Mouse (Mus musculus): ENCODE measurements around the gene Lzic. TPM values are rescaled to one million over a fixed set of nuclear protein-coding genes. Genes with fewer than 3 reads are reported as not detected.
"Not testable (repeated sequence)": the region's sequence is repeated elsewhere in the genome, so short reads cannot be mapped to it uniquely, and the experiment has no call there.

Gene Lzic
- polyA plus RNA-seq, 1 experiment from 2014 or later, result 39.8 TPM

- not testable (repeated sequence) for H3K4me1 ChIP-seq (ENCODE audit: control insufficient read depth in 2 of 2, insufficient read depth in 2 of 2, low read length in 2 of 2); H3K27me3 ChIP-seq (ENCODE audit: control insufficient read depth, insufficient read depth, low read length); H3K36me3 ChIP-seq (ENCODE audit: control insufficient read depth, insufficient read depth, low read length); H3K27ac ChIP-seq (replicated peaks in 1 of 2; ENCODE audit: control insufficient read depth in 1 of 2, insufficient read depth in 1 of 2, low read depth in 2 of 2, low read length in 2 of 2); ATAC-seq (ENCODE audit: insufficient number of reproducible peaks, insufficient read depth, low FRiP score, low read depth); H3K9me3 ChIP-seq (ENCODE audit: control insufficient read depth, low read length); H3K9ac ChIP-seq (ENCODE audit: low read length); H3K4me3 ChIP-seq (ENCODE audit: control insufficient read depth in 1 of 2, insufficient read depth in 1 of 2, low read depth in 1 of 2, low read length in 2 of 2); H3K4me2 ChIP-seq (ENCODE audit: low read length)
- 92% methylated on average over 2 of the region's 2 CpGs for WGBS
Observed at GRCm38 (mm10) chr4:149460475-149460874, 24.6 kb upstream of the Lzic start.

GRCm38 (mm10) chr4:149461579-149462304 lies 23.3 kb upstream of the Lzic start:
- Histone ChIP-seq H3K9me3 (ENCODE audit: control insufficient read depth, low read length) (no peaks in the 10 kb centered on the region), H3K27me3 (ENCODE audit: control insufficient read depth, insufficient read depth, low read length) (no peaks in the 10 kb centered on the region), H3K4me3 (ENCODE audit: control insufficient read depth in 1 of 2, insufficient read depth in 1 of 2, low read depth in 1 of 2, low read length in 2 of 2) (no peak overlapping the region), H3K4me1 (ENCODE audit: control insufficient read depth in 2 of 2, insufficient read depth in 2 of 2, low read length in 2 of 2) (peaks cover 0 to 6% of the 10 kb centered on the region in 2 experiments; a peak in 3 of 4 replicates), H3K27ac (replicated peaks in 1 of 2; ENCODE audit: control insufficient read depth in 1 of 2, insufficient read depth in 1 of 2, low read depth in 2 of 2, low read length in 2 of 2) (no peak overlapping the region), H3K9ac (ENCODE audit: low read length) (no peak overlapping the region), H3K4me2 (ENCODE audit: low read length) (no peak overlapping the region), H3K36me3 (ENCODE audit: control insufficient read depth, insufficient read depth, low read length) (no peaks in the 10 kb centered on the region)
- ATAC-seq (ENCODE audit: insufficient number of reproducible peaks, insufficient read depth, low FRiP score, low read depth), result no peak
- 52% methylated on average over 4 of the region's 7 CpGs for WGBS

- Histone ChIP-seq H3K27me3 (ENCODE audit: control insufficient read depth, insufficient read depth, low read length) (no peaks in the 10 kb centered on the region), H3K27ac (replicated peaks in 1 of 2; ENCODE audit: control insufficient read depth in 1 of 2, insufficient read depth in 1 of 2, low read depth in 2 of 2, low read length in 2 of 2) (no peak overlapping the region), H3K4me2 (ENCODE audit: low read length) (no peak overlapping the region), H3K4me1 (ENCODE audit: control insufficient read depth in 2 of 2, insufficient read depth in 2 of 2, low read length in 2 of 2) (peaks cover 0 to 6% of the 10 kb centered on the region in 2 experiments; a peak in 3 of 4 replicates), H3K9me3 (ENCODE audit: control insufficient read depth, low read length) (no peaks in the 10 kb centered on the region), H3K36me3 (ENCODE audit: control insufficient read depth, insufficient read depth, low read length) (peaks cover 2% of the 10 kb centered on the region; the same call in 1 of the 2 replicates), H3K9ac (ENCODE audit: low read length) (no peak overlapping the region), H3K4me3 (ENCODE audit: control insufficient read depth in 1 of 2, insufficient read depth in 1 of 2, low read depth in 1 of 2, low read length in 2 of 2) (no peak overlapping the region)
- WGBS, result 67% methylated on average over 6 of the region's 6 CpGs
- ATAC-seq (ENCODE audit: insufficient number of reproducible peaks, insufficient read depth, low FRiP score, low read depth), result no peak
Observed at GRCm38 (mm10) chr4:149462305-149462971, 22.6 kb upstream of the Lzic start.

DNA sequence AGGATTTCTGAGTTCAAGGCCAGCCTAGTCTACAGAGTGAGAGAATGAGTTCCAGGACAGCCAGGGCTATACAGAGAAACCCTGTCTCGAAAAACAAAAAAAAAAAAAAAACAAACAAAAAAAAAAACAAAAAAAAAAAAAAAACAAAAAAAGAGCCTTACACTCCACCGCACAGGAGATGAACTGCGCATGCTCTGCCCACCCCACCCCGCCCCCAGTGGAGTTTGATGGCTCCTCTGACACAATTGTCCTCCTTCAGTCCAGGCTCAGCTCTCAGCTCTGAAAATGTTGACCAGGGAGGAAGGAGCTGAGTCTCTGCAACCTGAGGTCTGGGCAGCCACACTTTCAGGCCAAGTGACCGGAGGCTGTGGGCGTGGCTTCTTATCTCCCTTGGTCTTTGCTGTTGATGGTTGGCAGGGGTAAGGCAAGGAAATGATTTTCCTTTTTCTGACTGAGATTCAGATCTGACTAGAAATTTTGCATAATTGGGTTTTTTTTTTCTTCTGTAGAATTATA lies 21.5 kb upstream of the Lzic start:
- Histone ChIP-seq H3K27ac (replicated peaks in 1 of 2; ENCODE audit: control insufficient read depth in 1 of 2, insufficient read depth in 1 of 2, low read depth in 2 of 2, low read length in 2 of 2) (0 out of 4 replicates have a peak overlapping the region, but pooled peaks of 1 of the 2 experiments have one; percentile 19), H3K4me2 (ENCODE audit: low read length) (no peak overlapping the region), H3K36me3 (ENCODE audit: control insufficient read depth, insufficient read depth, low read length) (peaks cover 10% of the 10 kb centered on the region), H3K9ac (ENCODE audit: low read length) (no peak overlapping the region), H3K27me3 (ENCODE audit: control insufficient read depth, insufficient read depth, low read length) (no peaks in the 10 kb centered on the region), H3K4me1 (ENCODE audit: control insufficient read depth in 2 of 2, insufficient read depth in 2 of 2, low read length in 2 of 2) (peaks cover 0 to 6% of the 10 kb centered on the region in 2 experiments; a peak in 3 of 4 replicates), H3K4me3 (ENCODE audit: control insufficient read depth in 1 of 2, insufficient read depth in 1 of 2, low read depth in 1 of 2, low read length in 2 of 2) (no peak overlapping the region), H3K9me3 (ENCODE audit: control insufficient read depth, low read length) (no peaks in the 10 kb centered on the region)
- WGBS, result 54% methylated on average over 6 of the region's 6 CpGs
- ATAC-seq (ENCODE audit: insufficient number of reproducible peaks, insufficient read depth, low FRiP score, low read depth), result no peak

GRCm38 (mm10) chr4:149469557-149469956 lies 15.5 kb upstream of the Lzic start:
- Histone ChIP-seq H3K9me3 (ENCODE audit: control insufficient read depth, low read length) (no peaks in the 10 kb centered on the region), H3K4me2 (ENCODE audit: low read length) (no peak overlapping the region), H3K9ac (ENCODE audit: low read length) (no peak overlapping the region), H3K4me1 (ENCODE audit: control insufficient read depth in 2 of 2, insufficient read depth in 2 of 2, low read length in 2 of 2) (no peaks in the 10 kb centered on the region), H3K27ac (replicated peaks in 1 of 2; ENCODE audit: control insufficient read depth in 1 of 2, insufficient read depth in 1 of 2, low read depth in 2 of 2, low read length in 2 of 2) (no peak overlapping the region), H3K27me3 (ENCODE audit: control insufficient read depth, insufficient read depth, low read length) (no peaks in the 10 kb centered on the region), H3K36me3 (ENCODE audit: control insufficient read depth, insufficient read depth, low read length) (peaks cover 39% of the 10 kb centered on the region), H3K4me3 (ENCODE audit: control insufficient read depth in 1 of 2, insufficient read depth in 1 of 2, low read depth in 1 of 2, low read length in 2 of 2) (no peak overlapping the region)
- 91% methylated on average over 3 of the region's 3 CpGs for WGBS
- ATAC-seq (ENCODE audit: insufficient number of reproducible peaks, insufficient read depth, low FRiP score, low read depth), result no peak

GRCm38 (mm10) chr4:149475096-149475495 lies 9.9 kb upstream of the Lzic start:
- no peak overlapping the region for H3K9ac ChIP-seq (ENCODE audit: low read length)
- H3K27me3 ChIP-seq (ENCODE audit: control insufficient read depth, insufficient read depth, low read length), result no peaks in the 10 kb centered on the region
- no peaks in the 10 kb centered on the region for H3K4me1 ChIP-seq (ENCODE audit: control insufficient read depth in 2 of 2, insufficient read depth in 2 of 2, low read length in 2 of 2)
- 57% methylated on average over 7 of the region's 7 CpGs for WGBS
- no peak overlapping the region for H3K27ac ChIP-seq (replicated peaks in 1 of 2; ENCODE audit: control insufficient read depth in 1 of 2, insufficient read depth in 1 of 2, low read depth in 2 of 2, low read length in 2 of 2)
- peaks cover 21% of the 10 kb centered on the region for H3K36me3 ChIP-seq (ENCODE audit: control insufficient read depth, insufficient read depth, low read length)
- H3K9me3 ChIP-seq (ENCODE audit: control insufficient read depth, low read length), result no peaks in the 10 kb centered on the region
- H3K4me2 ChIP-seq (ENCODE audit: low read length), result no peak overlapping the region
- H3K4me3 ChIP-seq (ENCODE audit: control insufficient read depth in 1 of 2, insufficient read depth in 1 of 2, low read depth in 1 of 2, low read length in 2 of 2), result no peak overlapping the region
- ATAC-seq (ENCODE audit: insufficient number of reproducible peaks, insufficient read depth, low FRiP score, low read depth), result no peak

GRCm38 (mm10) chr4:149477078-149477477 lies 8.0 kb upstream of the Lzic start, which contains the start of gene Tmem274:
Gene Tmem274 (plus strand): TSS chr4:149477378.
- no peak within 1 kb of the TSS for H3K27ac ChIP-seq (replicated peaks in 1 of 2; ENCODE audit: control insufficient read depth in 1 of 2, insufficient read depth in 1 of 2, low read depth in 2 of 2, low read length in 2 of 2)
- H3K36me3 ChIP-seq (ENCODE audit: control insufficient read depth, insufficient read depth, low read length), result peaks cover 20% of the 10 kb centered on the region
- ATAC-seq (ENCODE audit: insufficient number of reproducible peaks, insufficient read depth, low FRiP score, low read depth), result no peak
- no peak within 1 kb of the TSS for H3K4me3 ChIP-seq (ENCODE audit: control insufficient read depth in 1 of 2, insufficient read depth in 1 of 2, low read depth in 1 of 2, low read length in 2 of 2)
- H3K4me1 ChIP-seq (ENCODE audit: control insufficient read depth in 2 of 2, insufficient read depth in 2 of 2, low read length in 2 of 2), result no peaks in the 10 kb centered on the region
- H3K9ac ChIP-seq (ENCODE audit: low read length), result no peak within 1 kb of the TSS
- H3K27me3 ChIP-seq (ENCODE audit: control insufficient read depth, insufficient read depth, low read length), result no peaks in the 10 kb centered on the region
- no peak within 1 kb of the TSS for H3K4me2 ChIP-seq (ENCODE audit: low read length)
- 85% methylated on average over 11 of the region's 11 CpGs for WGBS
- no peaks in the 10 kb centered on the region for H3K9me3 ChIP-seq (ENCODE audit: control insufficient read depth, low read length)
